Comparison of ENCODE assay signal across 10 mouse cellular contexts in genomic region chr3:142310446-142310845, GRCm38 (mm10).
DNase-seq lines count a peak whose midpoint lies in the region; ATAC-seq lines count a peak whose summit lies in the region.
"Had no signal": no experiment of that assay in that cellular context is flagged by ENCODE, and none has a peak within 500 bp of the region (broad histone marks: within the 10 kb centered on the region; RNA-seq: fewer than 3 reads in every experiment).

No protein-coding gene starts in this region.

- H3K27ac ChIP-seq in hindbrain, embryonic 14.5 days, result peak overlapping the region; percentile 38; the same call in 1 of the 2 replicates
- H3K27ac ChIP-seq: liver, embryonic 12.5 days; stomach, postnatal 0 days had no signal

- no peaks in the 10 kb centered on the region for H3K36me3 ChIP-seq in hindbrain, embryonic 14.5 days (replicated peaks; ENCODE audit: control insufficient read depth, insufficient read depth)

- H3K4me3 ChIP-seq in hindbrain, embryonic 14.5 days (replicated peaks; ENCODE audit: low read length), result no peak overlapping the region
- H3K4me3 ChIP-seq: liver, embryonic 12.5 days had no signal

- H3K4me2 ChIP-seq in hindbrain, embryonic 14.5 days (replicated peaks), result no peak overlapping the region
- H3K4me2 ChIP-seq: liver, embryonic 12.5 days had no signal

- H3K4me1 ChIP-seq in hindbrain, embryonic 14.5 days (replicated peaks; ENCODE audit: control insufficient read depth, insufficient read depth, low read length), result peaks cover 25% of the 10 kb centered on the region
- H3K4me1 ChIP-seq: liver, embryonic 12.5 days had no signal

- no peaks in the 10 kb centered on the region for H3K9me3 ChIP-seq in hindbrain, embryonic 14.5 days (ENCODE audit: control insufficient read depth, low read length)
- H3K9me3 ChIP-seq: liver, embryonic 12.5 days had no signal

- no peak overlapping the region for H3K9ac ChIP-seq in hindbrain, embryonic 14.5 days
- H3K9ac ChIP-seq: liver, embryonic 12.5 days had no signal

- 25% methylated on average over 2 of the region's 2 CpGs for WGBS in hindbrain, embryonic 14.5 days

- peak; percentile 77; the same call in 1 of the 2 replicates for ATAC-seq in hindbrain, embryonic 14.5 days (ENCODE audit: low FRiP score)
- no peak for ATAC-seq in CD4-positive, CD25-positive, alpha-beta regulatory T cell, adult 4 months
- ATAC-seq: liver, embryonic 12.5 days had no signal

- DNase-seq in cerebellum, adult 9-11 months, result peak; percentile 4
- DNase-seq in cerebellum, postnatal 14 days, result no peak
- peak; percentile 14 for DNase-seq in right cerebral cortex, adult 18-20 months
- DNase-seq in right cerebral cortex, postnatal 4 days, result no peak
- no peak for DNase-seq in hindbrain, embryonic 14.5 days (ENCODE audit: low spot score)
- no peak for DNase-seq in kidney, adult 11 months
- no peak for DNase-seq in thymus, postnatal 14 days

- no peaks in the 10 kb centered on the region for H3K27me3 ChIP-seq in hindbrain, embryonic 14.5 days (ENCODE audit: control insufficient read depth, insufficient read depth, low read length)
- H3K27me3 ChIP-seq: liver, embryonic 12.5 days had no signal

Comparison
In these comparisons a context has a peak if more than half of its experiments do, and no peak if none do; other contexts are left out.
1. DNase-seq: peak in cerebellum, adult 9-11 months (single experiment) and right cerebral cortex, adult 18-20 months (single experiment); none in cerebellum, postnatal 14 days (0 of 2), right cerebral cortex, postnatal 4 days (single experiment), hindbrain, embryonic 14.5 days (single experiment), kidney, adult 11 months (single experiment) and thymus, postnatal 14 days (single experiment).